Mouse (Mus musculus) MEL (cell line): ENCODE measurements around the gene Creb5. TPM values are rescaled to one million over a fixed set of nuclear protein-coding genes. Genes with fewer than 3 reads are reported as not detected.

Experiments
- DNase-seq: peaks from one replicate; pipeline ENCODE4 v3.0.0; 2011; ENCODE audit warnings: low read depth, low spot score
- H3K27ac ChIP-seq: 2 replicates; pipeline ENCODE4 v1.5.1; 2012; ENCODE audit warnings: low read depth, mild to moderate bottlenecking, control low read depth, low read length, moderate library complexity; ENCODE audit not compliant: control insufficient read depth
- H3K27me3 ChIP-seq, 2 experiments: fragments of 150-350 bp in 1 of 2; sonication (generic) in 1 of 2; 2 replicates each; pipeline ENCODE4 v1.6.1; 2012; ENCODE audit warnings: low read length in 2 of 2, mild to moderate bottlenecking in 2 of 2, improper control_type of control experiment in 1 of 2, moderate library complexity in 1 of 2; ENCODE audit not compliant: insufficient read depth in 2 of 2, control insufficient read depth in 1 of 2
- H3K36me3 ChIP-seq, 2 experiments: 2 replicates each; pipeline ENCODE4 v1.6.1; 2012 to 2014; ENCODE audit warnings: low read length in 2 of 2, improper control_type of control experiment in 1 of 2, inconsistent platforms in 1 of 2, mild to moderate bottlenecking in 1 of 2; ENCODE audit not compliant: insufficient read depth in 2 of 2, control insufficient read depth in 1 of 2
- H3K4me1 ChIP-seq, 2 experiments: fragments of 150-350 bp in 1 of 2; sonication (generic) in 1 of 2; 2 replicates each; pipeline ENCODE4 v1.6.1; 2012; ENCODE audit warnings: low read length in 2 of 2, improper control_type of control experiment in 1 of 2, mild to moderate bottlenecking in 1 of 2; ENCODE audit not compliant: insufficient read depth in 2 of 2, control insufficient read depth in 1 of 2
- H3K4me3 ChIP-seq, 2 experiments: fragments of 150-350 bp in 1 of 2; sonication (generic) in 1 of 2; 2 replicates each; pipeline ENCODE4 v1.5.1; 2012; ENCODE audit warnings: low read depth in 2 of 2, low read length in 2 of 2, mild to moderate bottlenecking in 2 of 2, moderate library complexity in 2 of 2, control low read depth in 1 of 2, improper control_type of control experiment in 1 of 2; ENCODE audit not compliant: control insufficient read depth in 1 of 2, insufficient read depth in 1 of 2
- H3K79me2 ChIP-seq: 2 replicates; pipeline ENCODE4 v1.6.1; 2012; ENCODE audit warnings: mild to moderate bottlenecking, low read length, moderate library complexity; ENCODE audit not compliant: control insufficient read depth, poor library complexity, insufficient read depth
- H3K9ac ChIP-seq: 2 replicates; pipeline ENCODE4 v1.6.1; 2012; ENCODE audit warnings: low read depth, mild to moderate bottlenecking, control low read depth, low read length, moderate library complexity; ENCODE audit not compliant: control insufficient read depth, poor library complexity, severe bottlenecking
- H3K9me3 ChIP-seq: fragments of 150-350 bp; sonication (generic); replicated peaks from 2 replicates; pipeline ENCODE4 v1.6.1; 2012; ENCODE audit warnings: mild to moderate bottlenecking, low read length, improper control_type of control experiment, moderate library complexity; ENCODE audit not compliant: insufficient read depth
- BHLHE40 ChIP-seq: IDR thresholded peaks from 2 replicates; pipeline ENCODE4 v1.6.1; 2012; ENCODE audit warnings: low read depth, mild to moderate bottlenecking, inconsistent platforms, low read length, improper control_type of control experiment, borderline replicate concordance
- CHD1 ChIP-seq: IDR thresholded peaks from 2 replicates; pipeline ENCODE4 v1.6.1; 2012; ENCODE audit warnings: low read depth, mild to moderate bottlenecking, inconsistent platforms, low read length, improper control_type of control experiment
- E2F4 ChIP-seq: IDR thresholded peaks from 2 replicates; pipeline ENCODE4 v1.6.1; 2011; ENCODE audit warnings: low read depth, low read length, improper control_type of control experiment, borderline replicate concordance
- ELF1 ChIP-seq: IDR thresholded peaks from 2 replicates; pipeline ENCODE4 v1.6.1; 2014; ENCODE audit warnings: low read depth, mild to moderate bottlenecking, inconsistent platforms, low read length, improper control_type of control experiment, moderate library complexity
- EP300 ChIP-seq, 2 experiments: IDR thresholded peaks; 2 replicates each; pipeline ENCODE4 v1.6.1; 2011; ENCODE audit warnings: improper control_type of control experiment in 2 of 2, low read length in 2 of 2, low read depth in 1 of 2, mild to moderate bottlenecking in 1 of 2
- JUND ChIP-seq: IDR thresholded peaks from 2 replicates; pipeline ENCODE4 v1.6.1; 2011; ENCODE audit warnings: low read depth, mild to moderate bottlenecking, improper control_type of control experiment, low read length
- KAT2A ChIP-seq: conservative IDR thresholded peaks from 2 replicates; pipeline ENCODE4 v1.6.1; 2012; ENCODE audit warnings: low read depth, low read length, improper control_type of control experiment, inconsistent platforms
- MAFK ChIP-seq: IDR thresholded peaks from 2 replicates; pipeline ENCODE4 v1.6.1; 2011; ENCODE audit warnings: low read depth, mild to moderate bottlenecking, low read length, improper control_type of control experiment, borderline replicate concordance
- MAX ChIP-seq: IDR thresholded peaks from 2 replicates; pipeline ENCODE4 v1.6.1; 2011; ENCODE audit warnings: low read length, improper control_type of control experiment
- POLR2A ChIP-seq, 2 experiments: IDR thresholded peaks; 2 replicates each; pipeline ENCODE4 v1.6.1; 2011 to 2012; ENCODE audit warnings: low read length in 2 of 2, mild to moderate bottlenecking in 2 of 2, control low read depth in 1 of 2, improper control_type of control experiment in 1 of 2, low read depth in 1 of 2, moderate library complexity in 1 of 2; ENCODE audit not compliant: control insufficient read depth in 1 of 2, insufficient read depth in 1 of 2, poor library complexity in 1 of 2
- POLR2AphosphoS2 ChIP-seq: IDR thresholded peaks from 2 replicates; pipeline ENCODE4 v1.6.1; 2011; ENCODE audit warnings: low read length, improper control_type of control experiment
- POLR2AphosphoS5 ChIP-seq: IDR thresholded peaks from 2 replicates; pipeline ENCODE4 v1.6.1; 2012; ENCODE audit warnings: low read depth, borderline replicate concordance, mild to moderate bottlenecking, inconsistent platforms, low read length, moderate library complexity, mixed read lengths
- SMC3 ChIP-seq: IDR thresholded peaks from 2 replicates; pipeline ENCODE4 v1.6.1; 2011; ENCODE audit warnings: low read depth, low read length, improper control_type of control experiment
- TAL1 ChIP-seq: IDR thresholded peaks from 2 replicates; pipeline ENCODE4 v1.6.1; 2012; ENCODE audit warnings: mild to moderate bottlenecking, inconsistent platforms, low read length, moderate library complexity, mixed read lengths
- TBP ChIP-seq: IDR thresholded peaks from 2 replicates; pipeline ENCODE4 v1.8.0; 2011; ENCODE audit warnings: low read depth, low read length, improper control_type of control experiment
- TCF12 ChIP-seq: IDR thresholded peaks from 2 replicates; pipeline ENCODE4 v1.6.1; 2014; ENCODE audit warnings: low read depth, mild to moderate bottlenecking, inconsistent platforms, low read length, improper control_type of control experiment, moderate library complexity
- UBTF ChIP-seq: IDR thresholded peaks from 2 replicates; pipeline ENCODE4 v1.6.1; 2012; ENCODE audit warnings: low read depth, mild to moderate bottlenecking, inconsistent platforms, low read length, improper control_type of control experiment, moderate library complexity, borderline replicate concordance; ENCODE audit not compliant: insufficient read depth
- USF1 ChIP-seq: IDR thresholded peaks from 2 replicates; pipeline ENCODE4 v1.6.1; 2014; ENCODE audit warnings: low read depth, mild to moderate bottlenecking, inconsistent platforms, low read length, improper control_type of control experiment, moderate library complexity
- USF2 ChIP-seq, 2 experiments: IDR thresholded peaks; 2 replicates each; pipeline ENCODE4 v1.6.1; 2011 to 2012; ENCODE audit warnings: improper control_type of control experiment in 2 of 2, low read length in 2 of 2, borderline replicate concordance in 1 of 2, inconsistent platforms in 1 of 2, low read depth in 1 of 2, mild to moderate bottlenecking in 1 of 2; ENCODE audit not compliant: insufficient read depth in 1 of 2
- polyA plus RNA-seq, 2 experiments: library from polyadenylated mRNA; stranded (reverse) in 1 of 2; unstranded in 1 of 2; fragments of >175 nt in 1 of 2; fragments of >200 nt in 1 of 2; gene quantifications; 2 replicates each; pipeline versions ENCODE4 v1.2.1 to v1.2.4; 2012; ENCODE audit warnings: low replicate concordance in 2 of 2, low read depth in 1 of 2; ENCODE audit not compliant: insufficient read length in 2 of 2, insufficient read depth in 1 of 2, missing spikeins in 1 of 2
- total RNA-seq: library from RNA; depleted of rRNA; stranded (reverse); fragments of 300-350 nt; gene quantifications from 2 replicates; pipeline ENCODE4 v1.2.3, GENCODE M21; 2012

The Creb5 gene
- total and polyA plus RNA-seq, 3 experiments: not detected

DNA sequence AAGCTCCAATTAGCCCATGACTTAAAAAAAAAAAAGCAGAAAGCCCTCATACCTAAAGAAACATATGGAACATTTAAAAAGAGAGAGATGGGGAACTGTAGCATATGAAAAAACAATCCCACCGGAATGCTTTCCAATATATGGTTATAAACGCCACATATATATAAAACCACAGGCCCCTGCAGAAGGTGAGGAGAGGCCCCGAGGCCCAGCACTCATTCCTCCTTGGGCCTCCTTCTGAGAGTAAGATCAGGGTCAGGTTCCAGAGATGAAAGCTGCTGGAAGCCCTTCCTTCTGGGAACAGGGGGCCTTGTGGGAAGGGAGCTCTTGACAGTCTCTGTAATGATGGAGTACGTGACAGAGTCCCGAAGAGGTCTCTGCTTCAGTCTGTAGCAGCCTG is 76.5 kb downstream of the Creb5 start:
- H3K79me2 ChIP-seq: no peaks in the 10 kb centered on the region
- H3K4me3 ChIP-seq: no peak overlapping the region
- TF ChIP-seq UBTF: no peak
- no peak for TF ChIP-seq TAL1
- no peak for TF ChIP-seq ELF1
- TF ChIP-seq POLR2AphosphoS2: no peak
- TF ChIP-seq POLR2A (IDR thresholded peaks at IDR 0.05; ENCODE audit: control insufficient read depth in 1 of 2, insufficient read depth in 1 of 2, low read depth in 1 of 2, low read length in 2 of 2, poor library complexity in 1 of 2): no peak
- TF ChIP-seq BHLHE40: no peak
- TF ChIP-seq USF2 (IDR thresholded peaks at IDR 0.05; ENCODE audit: borderline replicate concordance in 1 of 2, insufficient read depth in 1 of 2, low read depth in 1 of 2, low read length in 2 of 2): no peak
- no peak for TF ChIP-seq KAT2A
- TF ChIP-seq MAFK: no peak
- TF ChIP-seq TBP: no peak
- no peak for TF ChIP-seq USF1
- no peak for TF ChIP-seq JUND
- TF ChIP-seq EP300 (IDR thresholded peaks at IDR 0.05; ENCODE audit: low read depth in 1 of 2, low read length in 2 of 2): no peak
- TF ChIP-seq E2F4: no peak
- TF ChIP-seq POLR2AphosphoS5: no peak
- TF ChIP-seq MAX: no peak
- no peak for TF ChIP-seq SMC3
- no peak for TF ChIP-seq CHD1
- H3K4me1 ChIP-seq: no peaks in the 10 kb centered on the region
- H3K36me3 ChIP-seq: no peaks in the 10 kb centered on the region
- no peak for DNase-seq
- H3K9me3 ChIP-seq: no peaks in the 10 kb centered on the region
- no peak overlapping the region for H3K27ac ChIP-seq
- no peaks in the 10 kb centered on the region for H3K27me3 ChIP-seq
- H3K9ac ChIP-seq: no peak overlapping the region

DNA sequence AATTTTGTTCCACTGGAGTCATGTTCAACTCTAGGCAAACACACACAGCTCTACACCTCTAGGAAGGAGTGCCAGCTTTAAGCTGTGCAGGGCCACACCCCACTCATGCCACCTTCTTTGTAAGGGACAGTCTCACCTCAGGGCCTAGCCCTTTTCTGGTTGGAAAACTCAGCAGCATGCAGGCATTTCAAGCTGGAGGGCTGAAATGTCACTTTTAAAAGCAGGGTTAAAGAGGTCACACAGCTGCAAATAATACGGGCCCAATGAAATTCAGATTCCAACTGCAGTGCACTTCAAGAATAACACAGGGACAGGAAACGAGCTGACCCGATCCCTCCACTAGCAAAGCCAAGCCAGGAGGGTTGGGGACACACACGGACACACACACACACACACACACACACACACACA is 76.9 kb downstream of the Creb5 start:
- no peaks in the 10 kb centered on the region for H3K27me3 ChIP-seq
- no peak for DNase-seq
- no peaks in the 10 kb centered on the region for H3K4me1 ChIP-seq
- no peak overlapping the region for H3K4me3 ChIP-seq
- H3K36me3 ChIP-seq: no peaks in the 10 kb centered on the region
- TF ChIP-seq TCF12: no peak
- no peaks in the 10 kb centered on the region for H3K9me3 ChIP-seq
- no peak overlapping the region for H3K9ac ChIP-seq
- no peak overlapping the region for H3K27ac ChIP-seq
- H3K79me2 ChIP-seq: no peaks in the 10 kb centered on the region
